Mouse (Mus musculus): ENCODE measurements around the gene Adat3. TPM values are rescaled to one million over a fixed set of nuclear protein-coding genes. Genes with fewer than 3 reads are reported as not detected.
"Not testable (repeated sequence)": the region's sequence is repeated elsewhere in the genome, so short reads cannot be mapped to it uniquely, and the experiment has no call there.

Adat3 gene
- total RNA-seq, 2 experiments from 2014 or later = 3.8 to 4.5 TPM

GRCm38 (mm10) chr10:80610116-80610785 lies 7.6 kb downstream of the Adat3 start:
- no peak for DNase-seq

GRCm38 (mm10) chr10:80611024-80611423 lies 8.3 kb downstream of the Adat3 start:
- no peak for DNase-seq

GRCm38 (mm10) chr10:80611905-80612304 lies 9.2 kb downstream of the Adat3 start:
- no peak for DNase-seq

- DNase-seq = no peak
These were observed 11.1 kb downstream of the Adat3 start for GRCm38 (mm10) chr10:80613821-80614220.

GRCm38 (mm10) chr10:80614351-80614750 lies 11.7 kb downstream of the Adat3 start:
- no peak for DNase-seq

DNA sequence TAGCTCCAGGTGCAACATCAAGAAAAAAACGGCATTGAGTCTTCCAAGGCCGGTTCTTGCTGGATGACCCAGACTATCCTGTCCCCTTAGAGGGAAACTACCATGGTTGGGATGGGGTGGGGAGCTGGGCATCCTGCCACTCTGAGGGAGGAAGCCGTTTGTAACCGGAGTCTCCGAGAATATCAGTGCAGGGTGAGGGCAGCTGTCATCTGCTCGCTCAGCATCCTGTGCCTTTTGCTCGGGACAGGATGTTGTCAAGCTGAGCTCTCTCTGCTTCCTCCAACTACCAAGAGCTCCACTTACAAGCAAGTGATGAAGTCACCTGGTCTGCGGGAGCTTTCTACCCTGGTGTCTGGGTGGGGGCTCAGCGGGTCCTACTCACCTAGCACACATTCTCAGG lies 15.5 kb downstream of the Adat3 start:
- DNase-seq = no peak

DNA sequence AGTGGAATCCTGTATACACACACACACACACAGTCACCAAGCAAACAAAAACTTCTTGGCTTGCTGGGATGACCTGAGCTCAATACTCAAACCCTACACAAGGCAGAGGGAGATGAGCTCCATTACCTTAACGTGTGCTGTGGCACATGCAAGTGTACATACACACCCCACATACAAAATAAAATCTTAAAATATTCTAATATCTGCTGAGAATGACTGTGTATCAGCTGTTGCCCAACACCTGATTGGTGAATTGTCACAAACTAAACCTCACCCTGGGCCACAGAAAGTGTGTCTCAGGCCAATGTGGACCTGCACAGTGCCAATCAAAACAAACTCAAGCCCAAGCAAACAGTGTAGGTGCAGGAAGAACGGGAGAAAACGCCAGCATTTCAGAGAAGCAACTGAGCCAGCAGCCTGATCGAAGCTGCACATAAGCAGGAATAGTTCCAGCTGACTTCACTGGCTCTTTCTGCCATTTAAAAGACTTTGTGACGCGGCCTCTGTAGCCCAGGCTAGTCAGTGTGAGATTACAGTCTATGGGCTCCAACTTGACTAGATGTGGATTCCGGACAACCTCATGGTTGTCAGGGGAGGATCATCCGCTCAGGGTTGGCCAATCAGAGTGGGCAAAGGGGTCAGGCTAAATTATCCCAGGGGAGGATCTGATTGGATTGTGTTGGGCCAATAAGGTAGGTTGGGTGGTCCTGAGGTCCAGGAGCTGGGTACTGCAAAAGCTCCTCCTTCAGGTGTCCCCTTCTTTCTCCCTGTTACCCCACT lies 17.0 kb downstream of the Adat3 start:
- DNase-seq = no peak

- no peak for DNase-seq
These were observed 17.7 kb downstream of the Adat3 start for GRCm38 (mm10) chr10:80620365-80620764.

- no peak for DNase-seq
These were observed 18.4 kb downstream of the Adat3 start for GRCm38 (mm10) chr10:80620796-80621689.

DNA sequence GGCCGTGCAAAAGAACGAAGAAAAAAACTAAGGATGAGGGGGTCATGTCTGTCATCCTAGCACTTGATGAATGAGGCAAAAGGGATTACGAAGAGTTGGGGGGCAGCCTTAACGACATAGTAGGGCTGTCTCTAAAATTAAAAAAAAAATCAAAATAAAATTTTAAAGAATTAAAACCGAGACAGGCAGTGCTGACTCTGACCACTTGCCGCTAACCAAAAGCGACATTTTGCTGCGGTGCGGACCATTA lies 18.9 kb downstream of the Adat3 start:
- no peak for DNase-seq

DNA sequence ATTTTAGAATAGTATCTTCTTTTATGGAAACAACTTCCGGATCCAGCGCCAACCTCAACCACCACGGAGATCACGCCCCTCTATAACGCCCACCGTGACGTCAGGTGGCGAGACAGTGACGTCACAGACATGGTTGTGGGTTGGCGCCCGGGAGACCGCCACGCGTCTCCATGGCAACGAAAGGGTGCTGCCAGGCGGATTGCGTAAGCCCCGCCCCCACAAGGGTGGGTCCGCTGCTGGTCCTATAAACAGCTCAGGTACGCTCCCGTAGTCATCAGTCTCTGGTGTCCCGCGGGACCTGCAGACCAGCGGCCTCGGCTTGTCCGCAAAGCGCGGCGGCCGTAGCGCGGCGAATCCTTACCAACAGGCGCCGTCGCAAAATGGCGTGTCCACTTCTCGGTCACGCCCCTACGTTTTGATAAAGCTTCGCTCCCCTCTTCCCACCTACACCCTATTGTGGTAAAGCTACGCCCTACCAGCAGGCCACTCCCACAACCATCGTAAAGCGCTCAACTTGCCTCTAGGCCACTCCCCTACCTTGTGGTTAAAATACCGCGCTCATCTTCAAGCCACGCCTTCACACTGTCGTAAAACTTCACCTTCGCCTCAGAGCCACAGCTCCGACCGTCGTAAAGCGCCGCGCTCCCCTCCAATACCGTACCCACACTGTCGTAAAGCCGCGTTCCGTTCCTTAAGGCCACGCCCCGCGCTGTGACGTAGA lies 19.4 kb downstream of the Adat3 start:
- DNase-seq = peak; percentile 99

DNA sequence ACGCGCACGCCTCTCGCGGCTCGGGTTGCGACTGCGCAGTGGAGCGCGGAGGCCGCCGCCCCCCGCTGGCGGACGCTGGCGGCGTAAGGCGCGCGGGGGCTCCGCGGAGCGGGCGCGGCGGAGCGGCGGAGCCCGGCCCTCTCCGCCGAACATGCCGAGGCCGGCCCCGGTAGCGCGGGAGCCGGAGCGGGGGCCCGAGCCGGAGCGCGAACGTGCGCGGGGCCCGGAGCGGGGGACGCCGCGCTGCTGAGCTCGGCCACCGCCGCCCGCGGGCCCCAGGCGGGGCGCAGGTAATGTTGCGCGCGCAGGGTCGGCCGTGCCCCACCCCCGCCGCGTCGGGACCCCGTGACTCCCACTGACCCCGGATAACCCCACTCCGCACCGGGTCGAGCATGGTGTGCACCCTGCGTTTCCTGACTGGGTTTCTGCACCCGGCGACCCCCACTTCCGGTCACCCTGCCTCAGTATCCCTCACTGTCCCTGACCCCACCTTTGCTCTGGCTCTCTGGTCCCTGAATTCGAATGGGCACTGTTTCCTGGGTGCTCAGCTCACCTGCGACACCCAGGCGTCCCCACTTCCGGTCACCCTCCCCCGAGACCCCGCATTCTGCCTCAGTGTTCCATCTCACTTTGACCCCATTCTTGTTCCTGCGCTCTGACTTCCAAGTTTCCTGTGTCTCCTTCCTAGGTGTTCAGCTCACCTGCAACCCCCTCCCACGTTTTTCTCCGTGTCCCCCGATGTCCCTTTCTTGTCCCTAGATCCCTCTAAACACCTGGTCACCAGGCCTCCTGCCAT lies 20.2 kb downstream of the Adat3 start, which contains the start of gene Csnk1g2:
TSS of gene Csnk1g2 (plus strand) at position 178 of the 796 bp plus-strand sequence.
- DNase-seq = peak in 1 of 2 experiments; percentile 57

DNA sequence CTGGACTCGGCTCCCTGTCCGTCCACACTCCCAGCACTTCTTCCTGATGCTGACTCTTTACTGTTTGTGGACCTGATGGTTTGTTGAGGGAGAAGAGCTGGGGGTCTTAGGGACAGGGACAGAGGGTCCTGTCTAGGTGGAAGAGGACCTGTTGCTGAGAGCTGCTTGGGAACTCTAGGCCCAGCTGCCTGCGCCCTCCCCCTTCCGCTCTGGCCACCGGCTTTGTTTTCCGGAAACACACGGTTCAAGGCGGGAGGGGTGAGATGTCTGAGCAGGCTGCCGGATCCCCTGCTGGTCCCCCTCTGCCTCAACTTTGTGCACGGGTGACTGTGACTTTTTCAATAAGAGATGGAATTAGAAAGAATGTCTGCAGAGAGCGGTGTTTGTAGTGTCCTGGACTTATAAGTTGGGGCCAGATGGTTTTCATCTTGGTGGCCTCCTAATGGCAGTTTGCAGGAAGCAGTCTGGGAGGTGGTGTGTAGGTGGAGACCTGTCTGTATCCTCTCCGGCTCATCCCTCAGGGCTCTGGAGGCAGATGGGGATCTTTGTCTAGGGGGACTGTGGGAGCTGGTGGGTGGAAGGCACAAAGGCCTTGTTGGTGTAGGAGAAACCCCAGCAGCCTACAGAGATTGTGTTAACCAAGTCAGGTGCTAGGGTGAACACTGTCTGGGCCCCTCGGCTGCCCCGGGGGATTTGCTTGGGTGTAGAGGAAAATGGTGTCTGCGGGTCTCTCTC lies 20.9 kb downstream of the Adat3 start:
- peak in 1 of 2 experiments; percentile 36 for DNase-seq

DNA sequence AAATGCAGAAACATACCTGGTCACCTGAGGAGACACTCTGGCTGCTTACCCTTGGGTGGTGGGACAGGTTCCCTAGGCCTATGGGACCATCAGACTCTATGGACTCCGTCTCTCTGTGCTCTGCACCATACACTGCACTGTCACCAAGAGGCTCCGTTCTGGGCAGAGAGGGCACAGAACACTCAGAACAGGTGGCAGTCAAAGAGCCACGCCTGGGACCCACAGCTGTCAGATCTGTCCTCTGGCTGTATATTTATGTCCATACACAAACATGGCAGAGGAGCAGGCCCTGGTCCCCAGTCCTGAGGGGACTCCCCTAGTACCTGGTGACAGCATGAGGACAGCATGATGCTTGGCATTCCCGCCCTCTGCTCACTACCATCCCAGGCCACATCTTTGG lies 23.1 kb downstream of the Adat3 start:
- no peak for DNase-seq

- no peak for DNase-seq
These were observed 25.0 kb downstream of the Adat3 start for GRCm38 (mm10) chr10:80627685-80628084.

DNA sequence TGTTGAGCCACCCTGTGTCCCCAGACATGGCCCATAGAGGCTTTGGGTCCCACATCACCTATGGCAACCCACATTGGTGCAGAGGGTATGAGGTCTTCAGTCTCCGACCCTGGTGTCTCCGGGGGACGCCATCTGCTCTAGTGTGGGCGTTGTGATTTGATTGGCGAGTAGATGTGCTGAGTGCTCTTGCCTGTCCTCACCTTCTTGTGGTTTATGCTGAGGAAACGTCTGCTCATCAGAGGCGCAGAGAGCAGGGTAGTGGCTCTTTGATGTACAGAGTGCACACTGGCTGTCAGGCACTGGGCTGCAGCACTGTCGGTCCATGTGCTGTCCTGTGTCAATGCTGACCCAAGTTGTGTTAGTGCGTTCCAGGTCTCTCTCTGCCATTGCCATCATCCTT lies 26.2 kb downstream of the Adat3 start:
- no peak for DNase-seq

DNA sequence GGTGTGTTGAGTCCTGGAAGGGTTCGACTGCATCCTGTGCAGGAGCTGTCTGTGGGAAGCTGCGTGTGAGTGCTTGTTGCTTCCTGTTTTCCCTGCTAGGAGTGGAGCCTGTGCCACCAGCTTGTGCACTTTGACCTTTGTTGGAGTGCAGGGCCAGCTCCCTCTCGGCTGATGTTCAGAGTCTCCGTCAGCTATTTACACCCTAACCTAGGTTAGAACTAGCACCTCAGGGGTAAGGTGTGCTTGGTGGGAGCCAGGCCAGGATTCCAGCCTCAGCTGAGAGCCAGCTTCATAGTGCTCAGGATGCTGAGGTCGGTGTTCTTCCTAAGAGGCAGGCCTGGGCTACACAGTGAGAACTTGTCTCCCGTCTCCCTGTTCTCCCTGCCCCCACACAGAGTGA lies 32.7 kb downstream of the Adat3 start:
- no peak for DNase-seq

- DNase-seq = no peak
These were observed 44.3 kb downstream of the Adat3 start for GRCm38 (mm10) chr10:80646936-80647335.

- not testable (repeated sequence) for DNase-seq
These were observed 47.2 kb downstream of the Adat3 start for GRCm38 (mm10) chr10:80649910-80650309.

DNA sequence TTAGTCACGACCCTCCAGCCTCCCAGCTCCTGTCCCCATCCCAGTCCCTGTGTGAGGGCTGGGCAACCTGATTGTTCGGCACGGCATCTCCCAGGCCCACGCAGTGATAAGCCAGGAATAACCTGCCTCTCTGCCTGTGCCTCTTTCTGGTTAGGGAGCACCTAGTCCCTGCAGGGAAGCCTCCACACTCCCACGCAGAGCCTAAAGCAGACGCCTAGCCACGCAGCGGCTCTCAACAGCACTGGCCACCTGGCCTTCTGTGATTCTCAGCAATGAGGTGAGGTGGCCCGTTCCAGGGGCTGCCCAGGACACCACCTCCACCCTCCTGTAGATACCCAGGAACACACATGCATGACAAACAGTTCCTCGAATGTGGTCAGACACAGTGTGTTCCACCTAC lies 47.7 kb downstream of the Adat3 start:
- DNase-seq = no peak

DNA sequence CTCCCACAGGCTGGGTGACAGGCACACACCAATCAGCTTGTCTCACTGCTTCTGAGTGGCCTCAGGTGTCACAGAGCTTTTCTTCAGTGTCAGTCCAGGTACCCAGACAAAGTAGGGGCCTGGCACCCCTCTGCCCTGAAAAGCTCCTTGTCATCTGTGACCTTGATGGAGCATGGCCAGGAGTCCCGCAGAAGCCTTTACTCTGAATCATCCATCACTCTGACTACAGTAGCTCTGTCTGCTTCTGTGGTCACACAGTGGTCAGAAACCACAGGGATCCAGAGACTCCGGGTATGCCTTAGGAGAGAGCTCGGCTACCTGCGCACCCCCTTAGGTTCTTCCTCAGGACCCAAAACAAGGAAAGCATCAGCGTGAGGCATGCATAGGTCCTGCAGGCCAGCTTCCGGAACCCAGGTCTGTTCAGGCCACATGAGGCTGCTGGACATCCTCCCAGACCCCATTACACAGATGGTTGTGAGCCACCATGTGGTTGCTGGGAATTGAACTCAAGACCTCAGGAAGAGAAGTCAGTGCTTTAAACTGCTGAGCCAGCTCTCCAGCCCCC lies 50.6 kb downstream of the Adat3 start:
- DNase-seq = no peak
